Mouse (Mus musculus) testis, adult 2 months (tissue): ENCODE measurements at regions not wholly inside any gene's neighbourhood (a gene's known extent, or its start where the extent isn't known, plus 50 kb on each side); places are given as distances from the start of the nearest gene placed in this dataset.

Experiments used
- CTCF ChIP-seq: fragments of 200-500 bp; IDR thresholded peaks from 2 replicates; pipeline ENCODE4 v1.5.1; 2012; ENCODE audit warnings: low read depth, mild to moderate bottlenecking, inconsistent platforms, low read length, moderate library complexity; ENCODE audit not compliant: control insufficient read depth, insufficient read depth, insufficient replicate concordance
- POLR2A ChIP-seq: fragments of 200-500 bp; IDR thresholded peaks from 2 replicates; pipeline ENCODE4 v1.6.1; 2012; ENCODE audit warnings: low read depth, mild to moderate bottlenecking, inconsistent platforms, low read length, moderate library complexity; ENCODE audit not compliant: control insufficient read depth

- TF ChIP-seq POLR2A, result no peak
- TF ChIP-seq CTCF, result no peak
Observed at GRCm38 (mm10) chr14:58701765-58702164, 440.9 kb downstream of the 1700129C05Rik start.
